Mouse (Mus musculus): ENCODE results near the gene Lamb3. TPM values are rescaled to one million over a fixed set of nuclear protein-coding genes. Genes with fewer than 3 reads are reported as not detected.
"Not testable (repeated sequence)": the region's sequence is repeated elsewhere in the genome, so short reads cannot be mapped to it uniquely, and the experiment has no call there.

Lamb3 gene
- polyA plus RNA-seq, 1 experiment from 2014 or later: 4.3 TPM

DNA sequence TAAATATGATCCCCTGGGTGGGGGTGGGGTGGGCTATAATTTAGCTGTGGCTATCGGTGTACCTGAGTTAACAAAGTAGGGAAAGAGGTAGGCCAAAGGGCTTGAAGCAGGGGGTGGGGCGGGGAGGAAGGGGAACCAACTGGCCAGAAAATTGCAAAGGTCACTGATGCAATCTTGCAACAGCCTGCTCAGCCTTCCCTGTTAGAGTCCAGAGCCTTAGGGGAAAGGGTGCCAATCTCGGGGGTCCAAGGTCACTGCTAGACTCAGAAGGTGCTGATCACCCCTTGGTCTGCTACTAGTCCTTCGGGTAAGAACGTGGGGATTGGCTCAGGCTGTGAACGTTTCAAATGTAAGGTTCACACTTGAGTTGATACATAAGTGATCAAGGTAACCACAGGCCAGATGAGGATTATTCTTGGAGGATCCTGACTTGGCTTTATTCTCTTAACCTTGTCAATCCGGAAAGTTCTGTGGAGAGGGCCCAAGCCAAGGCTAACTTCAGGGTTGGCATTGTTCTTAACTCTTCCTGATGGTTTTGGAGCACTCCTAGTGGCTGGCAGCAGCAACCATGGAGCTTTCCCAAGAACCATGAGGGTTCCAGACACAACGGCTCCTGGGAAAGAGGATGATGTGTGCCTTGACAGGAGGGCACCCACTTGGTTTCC lies 67.0 kb downstream of the Lamb3 start:
- Histone ChIP-seq H3K4me2 (ENCODE audit: low read depth, low read length) (no peak overlapping the region), H3K4me1 (ENCODE audit: control insufficient read depth, insufficient read depth, low read length) (peaks cover 11% of the 10 kb centered on the region; the same call in 1 of the 2 replicates), H3K27ac (ENCODE audit: low read length) (no peak overlapping the region), H3K36me3 (ENCODE audit: control insufficient read depth, insufficient read depth, low read length) (no peaks in the 10 kb centered on the region), H3K27me3 (replicated peaks; ENCODE audit: control insufficient read depth, insufficient read depth, low read length) (no peaks in the 10 kb centered on the region), H3K4me3 (ENCODE audit: low read length) (no peak overlapping the region), H3K9ac (ENCODE audit: low read depth, low read length) (no peak overlapping the region), H3K9me3 (ENCODE audit: control insufficient read depth, low read length) (no peaks in the 10 kb centered on the region)
- 0 out of 2 replicates have a peak, but pooled peaks have one; percentile 16 for ATAC-seq
- WGBS: 79% methylated on average over 8 of the region's 8 CpGs

GRCm38 (mm10) chr1:193278414-193279045 lies 71.0 kb downstream of the Lamb3 start:
- no peak for ATAC-seq
- no peaks in the 10 kb centered on the region for H3K9me3 ChIP-seq (ENCODE audit: control insufficient read depth, low read length)
- H3K4me1 ChIP-seq (ENCODE audit: control insufficient read depth, insufficient read depth, low read length): 0 out of 2 replicates have a peak, but pooled peaks cover under 1% of the 10 kb centered on the region
- no peaks in the 10 kb centered on the region for H3K27me3 ChIP-seq (replicated peaks; ENCODE audit: control insufficient read depth, insufficient read depth, low read length)
- H3K36me3 ChIP-seq (ENCODE audit: control insufficient read depth, insufficient read depth, low read length): no peaks in the 10 kb centered on the region
- H3K27ac ChIP-seq (ENCODE audit: low read length): no peak overlapping the region
- no peak overlapping the region for H3K9ac ChIP-seq (ENCODE audit: low read depth, low read length)
- H3K4me3 ChIP-seq (ENCODE audit: low read length): no peak overlapping the region
- WGBS: 58% methylated on average over 6 of the region's 6 CpGs
- no peak overlapping the region for H3K4me2 ChIP-seq (ENCODE audit: low read depth, low read length)

DNA sequence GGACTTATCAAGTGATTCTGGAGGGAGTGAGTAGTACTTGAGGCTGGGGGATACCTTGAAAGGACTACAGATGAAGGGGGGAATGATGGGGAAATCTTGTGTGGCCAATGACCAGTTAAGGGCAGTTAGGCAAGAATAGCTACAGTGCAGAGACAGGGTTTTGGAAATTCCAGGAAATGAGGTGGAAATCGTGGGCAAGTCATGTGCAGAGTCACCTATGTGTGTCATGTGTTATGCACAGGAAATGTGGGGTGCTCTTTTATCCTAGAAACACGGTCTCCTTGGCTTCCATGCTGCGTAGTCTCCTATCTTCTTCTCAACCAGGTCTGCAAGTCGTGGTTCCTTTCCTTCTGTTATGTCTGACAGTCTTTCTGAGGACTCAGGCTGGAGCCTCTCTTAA lies 72.0 kb downstream of the Lamb3 start:
- ATAC-seq: no peak
- no peaks in the 10 kb centered on the region for H3K36me3 ChIP-seq (ENCODE audit: control insufficient read depth, insufficient read depth, low read length)
- 78% methylated on average over 4 of the region's 4 CpGs for WGBS

DNA sequence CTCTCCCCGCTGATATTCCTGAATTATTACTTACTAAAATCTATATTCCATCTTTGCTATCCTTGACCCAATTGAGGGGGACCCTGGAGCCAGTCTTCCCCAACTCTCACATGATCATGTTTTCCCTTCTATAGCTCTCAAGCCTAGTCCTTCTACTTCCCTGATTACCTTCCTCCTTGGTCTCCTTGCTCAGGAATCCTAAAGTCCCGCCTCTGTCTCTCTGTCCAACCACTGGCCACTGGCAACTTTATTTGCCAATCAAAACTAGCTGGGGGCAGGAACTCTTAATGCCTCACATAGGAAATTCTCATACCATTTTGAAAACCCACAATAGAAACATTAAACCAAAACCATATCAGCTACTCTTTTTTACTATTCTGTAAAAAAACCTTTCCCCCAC lies 73.8 kb downstream of the Lamb3 start:
- H3K27me3 ChIP-seq (replicated peaks; ENCODE audit: control insufficient read depth, insufficient read depth, low read length): no peaks in the 10 kb centered on the region
- no peaks in the 10 kb centered on the region for H3K4me1 ChIP-seq (ENCODE audit: control insufficient read depth, insufficient read depth, low read length)
- no peak overlapping the region for H3K27ac ChIP-seq (ENCODE audit: low read length)
- no peaks in the 10 kb centered on the region for H3K36me3 ChIP-seq (ENCODE audit: control insufficient read depth, insufficient read depth, low read length)
- H3K9me3 ChIP-seq (ENCODE audit: control insufficient read depth, low read length): no peaks in the 10 kb centered on the region
- no peak for ATAC-seq
- 75% methylated on average over 2 of the region's 2 CpGs for WGBS
- no peak overlapping the region for H3K9ac ChIP-seq (ENCODE audit: low read depth, low read length)
- H3K4me3 ChIP-seq (ENCODE audit: low read length): no peak overlapping the region
- no peak overlapping the region for H3K4me2 ChIP-seq (ENCODE audit: low read depth, low read length)

More for the DNA sequence above, 72.0 kb downstream of the Lamb3 start:
- Histone ChIP-seq H3K9ac (ENCODE audit: low read depth, low read length) (no peak overlapping the region), H3K9me3 (ENCODE audit: control insufficient read depth, low read length) (no peaks in the 10 kb centered on the region), H3K27ac (ENCODE audit: low read length) (no peak overlapping the region), H3K4me1 (ENCODE audit: control insufficient read depth, insufficient read depth, low read length) (no peaks in the 10 kb centered on the region), H3K4me3 (ENCODE audit: low read length) (no peak overlapping the region), H3K27me3 (replicated peaks; ENCODE audit: control insufficient read depth, insufficient read depth, low read length) (no peaks in the 10 kb centered on the region), H3K4me2 (ENCODE audit: low read depth, low read length) (no peak overlapping the region)

GRCm38 (mm10) chr1:193284228-193284779 lies 76.8 kb downstream of the Lamb3 start:
- Histone ChIP-seq H3K27me3 (replicated peaks; ENCODE audit: control insufficient read depth, insufficient read depth, low read length) (no peaks in the 10 kb centered on the region), H3K36me3 (ENCODE audit: control insufficient read depth, insufficient read depth, low read length) (no peaks in the 10 kb centered on the region), H3K9me3 (ENCODE audit: control insufficient read depth, low read length) (no peaks in the 10 kb centered on the region), H3K4me3 (ENCODE audit: low read length) (no peak overlapping the region), H3K9ac (ENCODE audit: low read depth, low read length) (no peak overlapping the region), H3K27ac (ENCODE audit: low read length) (no peak overlapping the region), H3K4me2 (ENCODE audit: low read depth, low read length) (no peak overlapping the region), H3K4me1 (ENCODE audit: control insufficient read depth, insufficient read depth, low read length) (no peaks in the 10 kb centered on the region)
- WGBS: 65% methylated on average over 7 of the region's 7 CpGs
- peak; percentile 62; the same call in 1 of the 2 replicates for ATAC-seq

DNA sequence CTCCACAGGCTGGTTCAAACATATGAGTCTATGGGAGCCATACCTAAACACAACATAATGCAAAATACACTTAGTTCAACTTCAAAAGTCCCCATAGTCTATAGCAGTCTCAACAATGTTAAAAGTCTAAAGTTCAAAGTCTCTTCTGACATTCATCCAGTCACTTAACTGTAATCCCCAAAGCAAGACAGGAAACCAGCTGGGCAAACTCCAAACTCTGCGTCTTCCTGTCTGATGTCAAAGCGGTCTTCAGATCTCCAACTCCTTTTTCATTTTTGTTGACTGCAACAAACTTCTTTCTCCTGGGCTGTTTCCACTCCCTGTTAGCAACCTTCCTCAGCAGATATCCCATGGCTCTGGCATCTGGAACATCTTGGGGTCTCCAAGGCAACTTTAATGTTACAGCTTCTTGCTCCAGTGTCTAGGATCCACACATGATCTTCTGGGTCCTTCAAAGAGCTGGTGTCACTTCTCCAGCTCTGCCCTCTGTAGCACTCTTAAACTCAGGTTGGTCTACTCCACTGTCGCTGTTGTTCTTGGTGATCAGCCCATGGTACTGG lies 78.3 kb downstream of the Lamb3 start:
- not testable (repeated sequence) for H3K27me3 ChIP-seq (replicated peaks; ENCODE audit: control insufficient read depth, insufficient read depth, low read length); H3K9ac ChIP-seq (ENCODE audit: low read depth, low read length); H3K27ac ChIP-seq (ENCODE audit: low read length); H3K4me3 ChIP-seq (ENCODE audit: low read length); H3K4me1 ChIP-seq (ENCODE audit: control insufficient read depth, insufficient read depth, low read length); H3K9me3 ChIP-seq (ENCODE audit: control insufficient read depth, low read length); H3K36me3 ChIP-seq (ENCODE audit: control insufficient read depth, insufficient read depth, low read length); ATAC-seq; H3K4me2 ChIP-seq (ENCODE audit: low read depth, low read length)
- WGBS: 80% methylated on average over 3 of the region's 3 CpGs

DNA sequence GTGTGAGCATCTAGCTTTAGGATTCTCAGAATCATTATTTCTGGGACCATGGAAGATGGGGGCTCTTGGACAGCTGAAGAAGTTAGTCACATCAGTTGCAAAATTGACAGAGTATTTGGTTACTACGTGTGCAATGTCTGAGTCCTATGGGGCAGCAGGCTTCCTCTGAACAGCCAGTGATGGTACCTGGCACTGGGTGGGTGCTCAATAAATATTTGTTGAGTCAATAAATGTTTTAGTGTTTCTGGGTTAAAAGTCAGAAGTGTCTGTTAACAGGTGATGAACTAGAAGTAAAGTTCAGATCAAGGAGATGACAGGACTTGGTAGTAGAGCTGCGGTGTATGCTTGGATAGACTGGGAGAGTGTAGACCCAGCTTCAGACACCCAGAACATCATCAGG lies 80.1 kb downstream of the Lamb3 start:
- Histone ChIP-seq H3K27me3 (replicated peaks; ENCODE audit: control insufficient read depth, insufficient read depth, low read length) (no peaks in the 10 kb centered on the region), H3K9me3 (ENCODE audit: control insufficient read depth, low read length) (no peaks in the 10 kb centered on the region), H3K9ac (ENCODE audit: low read depth, low read length) (no peak overlapping the region), H3K27ac (ENCODE audit: low read length) (no peak overlapping the region), H3K36me3 (ENCODE audit: control insufficient read depth, insufficient read depth, low read length) (no peaks in the 10 kb centered on the region), H3K4me2 (ENCODE audit: low read depth, low read length) (no peak overlapping the region), H3K4me1 (ENCODE audit: control insufficient read depth, insufficient read depth, low read length) (no peaks in the 10 kb centered on the region), H3K4me3 (ENCODE audit: low read length) (no peak overlapping the region)
- 57% methylated on average over 2 of the region's 2 CpGs for WGBS
- ATAC-seq: no peak

- no peaks in the 10 kb centered on the region for H3K36me3 ChIP-seq (ENCODE audit: control insufficient read depth, insufficient read depth, low read length)
- no peak overlapping the region for H3K4me3 ChIP-seq (ENCODE audit: low read length)
- no peaks in the 10 kb centered on the region for H3K4me1 ChIP-seq (ENCODE audit: control insufficient read depth, insufficient read depth, low read length)
- WGBS: 84% methylated on average over 3 of the region's 3 CpGs
- no peak overlapping the region for H3K4me2 ChIP-seq (ENCODE audit: low read depth, low read length)
- no peaks in the 10 kb centered on the region for H3K27me3 ChIP-seq (replicated peaks; ENCODE audit: control insufficient read depth, insufficient read depth, low read length)
- no peaks in the 10 kb centered on the region for H3K9me3 ChIP-seq (ENCODE audit: control insufficient read depth, low read length)
- no peak overlapping the region for H3K27ac ChIP-seq (ENCODE audit: low read length)
- no peak overlapping the region for H3K9ac ChIP-seq (ENCODE audit: low read depth, low read length)
- no peak for ATAC-seq
These were observed 81.6 kb downstream of the Lamb3 start for GRCm38 (mm10) chr1:193289076-193289475.

- Histone ChIP-seq H3K4me2 (ENCODE audit: low read depth, low read length) (no peak overlapping the region), H3K27ac (ENCODE audit: low read length) (no peak overlapping the region), H3K4me1 (ENCODE audit: control insufficient read depth, insufficient read depth, low read length) (no peaks in the 10 kb centered on the region), H3K27me3 (replicated peaks; ENCODE audit: control insufficient read depth, insufficient read depth, low read length) (no peaks in the 10 kb centered on the region), H3K9ac (ENCODE audit: low read depth, low read length) (no peak overlapping the region), H3K4me3 (ENCODE audit: low read length) (no peak overlapping the region), H3K36me3 (ENCODE audit: control insufficient read depth, insufficient read depth, low read length) (no peaks in the 10 kb centered on the region), H3K9me3 (ENCODE audit: control insufficient read depth, low read length) (no peaks in the 10 kb centered on the region)
- no peak for ATAC-seq
- 88% methylated on average over 5 of the region's 5 CpGs for WGBS
These were observed 82.4 kb downstream of the Lamb3 start for GRCm38 (mm10) chr1:193289914-193290313.

Data from intestine, embryonic 16.5 days (tissue).